ENCODE assay signal across 8 mouse cellular contexts in the genomic region with DNA sequence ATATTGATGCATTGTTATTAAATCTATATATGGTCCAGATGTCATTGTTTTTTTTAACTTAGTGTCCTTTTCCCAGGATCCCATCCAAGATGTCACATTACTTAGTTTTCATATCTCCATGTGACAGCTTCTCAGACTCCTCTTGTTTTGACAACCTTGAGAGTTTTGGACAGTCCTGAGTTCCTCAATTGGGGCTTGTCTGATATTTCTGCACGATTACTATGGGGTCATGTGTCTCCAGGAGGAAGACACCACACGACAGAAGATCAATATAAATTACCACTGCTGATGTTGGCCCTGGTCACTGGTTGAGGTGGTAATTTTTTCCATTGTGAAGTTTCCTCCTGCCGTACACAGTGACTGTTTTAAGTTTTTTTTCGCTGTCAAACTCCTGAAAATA. TPM values are rescaled to one million over a fixed set of nuclear protein-coding genes. Genes with fewer than 3 reads are reported as not detected.
DNase-seq lines count a peak whose midpoint lies in the region; ATAC-seq and TF ChIP-seq lines count a peak whose summit lies in the region.

No protein-coding gene starts in this region.

- intact Hi-C loops in left cerebral cortex, postnatal 10 days (cut with DNase I), result no loop called here

- 4% methylated on average over 4 of the region's 4 CpGs for WGBS in kidney, embryonic 16.5 days
- 3% methylated on average over 4 of the region's 4 CpGs for WGBS in embryonic facial prominence, embryonic 11.5 days
- WGBS in intestine, postnatal 0 days, result 0% methylated on average over 4 of the region's 4 CpGs
- WGBS in neural tube, embryonic 12.5 days, result 3% methylated on average over 4 of the region's 4 CpGs

- H3K27me3 ChIP-seq in kidney, embryonic 16.5 days (ENCODE audit: insufficient read depth, low read length), result no peaks in the 10 kb centered on the region
- peaks cover 16% of the 10 kb centered on the region for H3K27me3 ChIP-seq in embryonic facial prominence, embryonic 11.5 days (ENCODE audit: control insufficient read depth, insufficient read depth, low read length)
- H3K27me3 ChIP-seq in intestine, postnatal 0 days (replicated peaks; ENCODE audit: control insufficient read depth, insufficient read depth, low read length), result no peaks in the 10 kb centered on the region
- H3K27me3 ChIP-seq in neural tube, embryonic 12.5 days (replicated peaks), result peaks cover 33% of the 10 kb centered on the region

- H3K4me2 ChIP-seq in kidney, embryonic 16.5 days (replicated peaks; ENCODE audit: low read depth, low read length), result peak overlapping the region; percentile 97
- H3K4me2 ChIP-seq in embryonic facial prominence, embryonic 11.5 days (ENCODE audit: low read depth, low read length), result peak overlapping the region; percentile 96
- peak overlapping the region; percentile 85 for H3K4me2 ChIP-seq in intestine, postnatal 0 days (replicated peaks; ENCODE audit: low read depth)
- peak overlapping the region; percentile 97 for H3K4me2 ChIP-seq in neural tube, embryonic 12.5 days (replicated peaks)

- H3K9me3 ChIP-seq in kidney, embryonic 16.5 days (ENCODE audit: low read length), result no peaks in the 10 kb centered on the region
- H3K9me3 ChIP-seq in embryonic facial prominence, embryonic 11.5 days (replicated peaks; ENCODE audit: control insufficient read depth, low read length), result no peaks in the 10 kb centered on the region
- no peaks in the 10 kb centered on the region for H3K9me3 ChIP-seq in intestine, postnatal 0 days (ENCODE audit: control insufficient read depth)
- H3K9me3 ChIP-seq in neural tube, embryonic 12.5 days, result no peaks in the 10 kb centered on the region

- TF ChIP-seq CTCF in intestine, postnatal 0 days (IDR thresholded peaks at IDR 0.05; ENCODE audit: low read depth), result no peak

- H3K36me3 ChIP-seq in kidney, embryonic 16.5 days (ENCODE audit: insufficient read depth, low read length), result no peaks in the 10 kb centered on the region
- H3K36me3 ChIP-seq in embryonic facial prominence, embryonic 11.5 days (replicated peaks; ENCODE audit: control insufficient read depth, insufficient read depth, low read depth, low read length), result no peaks in the 10 kb centered on the region
- no peaks in the 10 kb centered on the region for H3K36me3 ChIP-seq in intestine, postnatal 0 days (ENCODE audit: control insufficient read depth, insufficient read depth)
- no peaks in the 10 kb centered on the region for H3K36me3 ChIP-seq in neural tube, embryonic 12.5 days

- H3K4me1 ChIP-seq in kidney, embryonic 16.5 days (ENCODE audit: insufficient read depth, low read length), result peaks cover 10% of the 10 kb centered on the region
- H3K4me1 ChIP-seq in embryonic facial prominence, embryonic 11.5 days (ENCODE audit: control insufficient read depth, insufficient read depth, low read length), result no peaks in the 10 kb centered on the region
- peaks cover 6% of the 10 kb centered on the region for H3K4me1 ChIP-seq in intestine, postnatal 0 days (replicated peaks; ENCODE audit: control insufficient read depth, insufficient read depth, low read length)
- peaks cover 14% of the 10 kb centered on the region for H3K4me1 ChIP-seq in neural tube, embryonic 12.5 days

- peak overlapping the region; percentile 83 for H3K4me3 ChIP-seq in kidney, embryonic 16.5 days (ENCODE audit: low read length)
- peak overlapping the region; percentile 62 for H3K4me3 ChIP-seq in embryonic facial prominence, embryonic 11.5 days (ENCODE audit: low read depth, low read length)
- peak overlapping the region; percentile 76 for H3K4me3 ChIP-seq in intestine, postnatal 0 days (ENCODE audit: low read depth, low read length)
- peak overlapping the region; percentile 48 for H3K4me3 ChIP-seq in neural tube, embryonic 12.5 days

- peak overlapping the region; percentile 82 for H3K9ac ChIP-seq in kidney, embryonic 16.5 days (replicated peaks; ENCODE audit: low read length)
- H3K9ac ChIP-seq in embryonic facial prominence, embryonic 11.5 days (replicated peaks; ENCODE audit: low read length), result no peak overlapping the region
- H3K9ac ChIP-seq in intestine, postnatal 0 days (ENCODE audit: low read depth, low read length), result peak overlapping the region; percentile 84
- H3K9ac ChIP-seq in neural tube, embryonic 12.5 days, result no peak overlapping the region

- DNase-seq in kidney, adult 11 months, result no peak
- no peak for DNase-seq in embryonic facial prominence, embryonic 11.5 days (ENCODE audit: low spot score)
- no peak for DNase-seq in urinary bladder, postnatal 36 days (ENCODE audit: low spot score in 2 of 2)
- no peak for DNase-seq in layer of hippocampus, postnatal 36 days
- no peak for DNase-seq in left cerebral cortex, postnatal 10 days (ENCODE audit: extremely low spot score in 1 of 2, low spot score in 2 of 2)

- no peak overlapping the region for H3K27ac ChIP-seq in kidney, embryonic 16.5 days (ENCODE audit: low read length)
- no peak overlapping the region for H3K27ac ChIP-seq in embryonic facial prominence, embryonic 11.5 days (replicated peaks; ENCODE audit: low read depth, low read length)
- H3K27ac ChIP-seq in intestine, postnatal 0 days (ENCODE audit: low read depth, low read length), result no peak overlapping the region; the same call in 1 of the 2 replicates
- no peak overlapping the region for H3K27ac ChIP-seq in neural tube, embryonic 12.5 days

- ATAC-seq in kidney, embryonic 16.5 days (ENCODE audit: low FRiP score, low TSS enrichment), result peak; percentile 8; the same call in 1 of the 2 replicates
- no peak for ATAC-seq in embryonic facial prominence, embryonic 11.5 days (replicated peaks; ENCODE audit: insufficient number of reproducible peaks, low FRiP score, low TSS enrichment, low read depth)
- ATAC-seq in intestine, postnatal 0 days, result peak; percentile 1; the same call in 1 of the 2 replicates
- no peak for ATAC-seq in neural tube, embryonic 12.5 days (ENCODE audit: low FRiP score, low read depth)

RNA-seq across cellular contexts. Expression of a gene that starts 0.4 kb away (rescaled TPM):
- polyA plus RNA-seq in kidney, embryonic 16.5 days (2015; fragmentation: Nextera tagmentation; extraction: Ambion mirVana), result 65.8 and 67.9 TPM in 2 replicates
- polyA plus RNA-seq in embryonic facial prominence, embryonic 11.5 days (2014; fragmentation: Nextera tagmentation; extraction: Ambion mirVana), result 7.1 and 9.1 TPM in 2 replicates
- 82.3 and 86.7 TPM in 2 replicates for polyA plus RNA-seq in intestine, postnatal 0 days (2015; fragmentation: Nextera tagmentation; extraction: Ambion mirVana)
- polyA plus RNA-seq in neural tube, embryonic 12.5 days (2016; fragmentation: Nextera tagmentation; extraction: Ambion mirVana), result 3.1 and 3.6 TPM in 2 replicates
- 10 to 100 TPM; 70.0 to 81.0 TPM for total RNA-seq in layer of hippocampus, postnatal 36 days (2021)
- total RNA-seq in left cerebral cortex, postnatal 10 days (2021), result 10 to 100 TPM in 1 of 2 experiments, 1 to 10 TPM in 1; 9.3 to 11.0 TPM

Comparison
In these comparisons a context has a peak if more than half of its experiments do, and no peak if none do; other contexts are left out.
1. ATAC-seq: peak in kidney, embryonic 16.5 days (single experiment) and intestine, postnatal 0 days (single experiment); none in embryonic facial prominence, embryonic 11.5 days (single experiment) and neural tube, embryonic 12.5 days (single experiment).
2. H3K9ac ChIP-seq: peak in kidney, embryonic 16.5 days (single experiment) and intestine, postnatal 0 days (single experiment); none in embryonic facial prominence, embryonic 11.5 days (single experiment) and neural tube, embryonic 12.5 days (single experiment).
3. Peak in every context shown above with its lines, with median percentiles within 50 percentile points of each other: H3K4me2 ChIP-seq and H3K4me3 ChIP-seq.